Comparison of ENCODE assay signal across 8 mouse cellular contexts in the genomic region with DNA sequence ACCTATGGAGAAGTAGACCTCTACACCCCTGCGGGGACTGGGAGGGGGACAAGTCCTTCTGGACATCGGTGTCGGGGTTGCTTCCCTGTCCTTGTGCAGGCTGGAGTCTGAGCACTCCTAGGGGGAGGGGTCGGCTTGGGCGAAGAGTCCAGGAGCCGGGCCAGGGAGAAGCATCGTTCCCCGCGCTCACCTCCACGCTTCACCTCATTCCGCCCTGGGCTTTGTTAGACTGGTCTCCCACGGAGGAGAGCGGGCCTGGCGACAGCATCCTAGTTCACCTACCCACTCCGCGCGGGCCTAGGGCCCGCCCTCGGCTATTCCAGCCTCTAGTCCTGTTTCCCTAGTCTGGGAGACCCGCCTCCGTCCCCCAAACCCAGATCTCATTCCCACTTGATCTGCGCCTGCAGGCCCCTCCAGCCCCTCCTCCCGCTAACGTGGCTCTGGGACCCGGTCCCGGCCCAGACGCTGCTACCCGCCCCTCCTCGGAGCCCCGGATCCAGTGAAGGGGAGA. TPM values are rescaled to one million over a fixed set of nuclear protein-coding genes. Genes with fewer than 3 reads are reported as not detected.
A peak's percentile ranks its signal among the peaks of the same experiment; 100 is the strongest.
DNase-seq lines count a peak whose midpoint lies in the region; ATAC-seq and TF ChIP-seq lines count a peak whose summit lies in the region.

No protein-coding gene starts in this region.

- peak overlapping the region; percentile 83 for H3K4me3 ChIP-seq in heart, postnatal 0 days (ENCODE audit: low read depth, low read length)
- H3K4me3 ChIP-seq in liver, embryonic 13.5 days (replicated peaks): peak overlapping the region; percentile 68
- peak overlapping the region; percentile 79 for H3K4me3 ChIP-seq in stomach, embryonic 15.5 days (replicated peaks)

- TF ChIP-seq EP300 in heart, postnatal 0 days (IDR thresholded peaks at IDR 0.05; ENCODE audit: low read depth): no peak

- H3K4me1 ChIP-seq in heart, postnatal 0 days (ENCODE audit: control insufficient read depth, insufficient read depth): peaks cover 38% of the 10 kb centered on the region
- H3K4me1 ChIP-seq in liver, embryonic 13.5 days (replicated peaks): peaks cover 32% of the 10 kb centered on the region
- peaks cover 32% of the 10 kb centered on the region for H3K4me1 ChIP-seq in stomach, embryonic 15.5 days

- H3K9me3 ChIP-seq in heart, postnatal 0 days (replicated peaks; ENCODE audit: control insufficient read depth, low read length): no peaks in the 10 kb centered on the region
- H3K9me3 ChIP-seq in liver, embryonic 13.5 days (replicated peaks): no peaks in the 10 kb centered on the region
- no peaks in the 10 kb centered on the region for H3K9me3 ChIP-seq in stomach, embryonic 15.5 days

- H3K36me3 ChIP-seq in heart, postnatal 0 days (replicated peaks; ENCODE audit: control insufficient read depth, insufficient read depth, low read length): no peaks in the 10 kb centered on the region
- H3K36me3 ChIP-seq in liver, embryonic 13.5 days: no peaks in the 10 kb centered on the region
- H3K36me3 ChIP-seq in stomach, embryonic 15.5 days: 0 out of 2 replicates have a peak, but pooled peaks cover 3% of the 10 kb centered on the region

- peak overlapping the region; percentile 97 for H3K4me2 ChIP-seq in heart, postnatal 0 days (ENCODE audit: low read depth, low read length)
- H3K4me2 ChIP-seq in liver, embryonic 13.5 days: peak overlapping the region; percentile 95
- peak overlapping the region; percentile 85 for H3K4me2 ChIP-seq in stomach, embryonic 15.5 days

- ATAC-seq in heart, postnatal 0 days (ENCODE audit: insufficient read depth, low read depth): no peak
- ATAC-seq in liver, embryonic 13.5 days (ENCODE audit: low read depth): no peak
- peak; percentile 9; the same call in 1 of the 2 replicates for ATAC-seq in stomach, embryonic 15.5 days (ENCODE audit: insufficient read depth, low FRiP score, low read depth)

- DNase-seq in right cerebral cortex, postnatal 4 days: peak; percentile 51
- DNase-seq in right cerebral cortex, postnatal 25 days: no peak
- peak; percentile 52 to 59 for DNase-seq in cerebellum, postnatal 25 days
- DNase-seq in heart, postnatal 0 days (ENCODE audit: low spot score): no peak
- DNase-seq in liver, embryonic 13.5 days: no peak
- DNase-seq in adrenal gland, postnatal 36 days: no peak
- no peak for DNase-seq in urinary bladder, postnatal 36 days (ENCODE audit: low spot score in 2 of 2)

- H3K9ac ChIP-seq in heart, postnatal 0 days (replicated peaks; ENCODE audit: low read depth, low read length): 0 out of 2 replicates have a peak overlapping the region, but pooled peaks have one; percentile 71
- H3K9ac ChIP-seq in liver, embryonic 13.5 days: peak overlapping the region; percentile 67
- peak overlapping the region; percentile 73 for H3K9ac ChIP-seq in stomach, embryonic 15.5 days

- H3K27ac ChIP-seq in heart, postnatal 0 days (ENCODE audit: low read depth): no peak overlapping the region
- no peak overlapping the region for H3K27ac ChIP-seq in liver, embryonic 13.5 days
- H3K27ac ChIP-seq in stomach, embryonic 15.5 days: peak overlapping the region; percentile 49; the same call in 1 of the 2 replicates

- H3K27me3 ChIP-seq in heart, postnatal 0 days (ENCODE audit: control insufficient read depth, insufficient read depth, low read length): peaks cover 11% of the 10 kb centered on the region; the same call in 1 of the 2 replicates
- peaks cover 54% of the 10 kb centered on the region for H3K27me3 ChIP-seq in liver, embryonic 13.5 days
- H3K27me3 ChIP-seq in stomach, embryonic 15.5 days (replicated peaks): no peaks in the 10 kb centered on the region

- no peak for TF ChIP-seq CTCF in heart, postnatal 0 days (IDR thresholded peaks at IDR 0.05; ENCODE audit: low read depth)

- WGBS in heart, postnatal 0 days: 5% methylated on average over 30 of the region's 30 CpGs
- 4% methylated on average over 30 of the region's 30 CpGs for WGBS in liver, embryonic 13.5 days (ENCODE audit: insufficient replicate concordance)
- 2% methylated on average over 30 of the region's 30 CpGs for WGBS in stomach, embryonic 15.5 days

RNA-seq across cellular contexts. Expression of gene Sema6c, which starts 0.8 kb away (rescaled TPM):
- total RNA-seq in heart, postnatal 0 days (2014; rRNA removed; ENCODE audit: low replicate concordance): 6.8 and 14.8 TPM in 2 replicates
- 1.2 and 1.8 TPM in 2 replicates for polyA plus RNA-seq in heart, postnatal 0 days (2015; fragmentation: Nextera tagmentation; extraction: Ambion mirVana)
- 0.35 and 0.36 TPM in 2 replicates for polyA plus RNA-seq in liver, embryonic 13.5 days (2015; fragmentation: Nextera tagmentation; extraction: Ambion mirVana)
- polyA plus RNA-seq in stomach, embryonic 15.5 days (2015; fragmentation: Nextera tagmentation; extraction: Ambion mirVana): 5.9 and 6.9 TPM in 2 replicates
- 1 to 10 TPM; 2.3 to 3.7 TPM for total RNA-seq in adrenal gland, postnatal 36 days (2021)

RNA-seq across cellular contexts. Expression of gene Tnfaip8l2, which starts 18.9 kb away (rescaled TPM):
- 0.27 and 5.4 TPM in 2 replicates for total RNA-seq in heart, postnatal 0 days (2014; rRNA removed; ENCODE audit: low replicate concordance)
- 2.7 and 2.8 TPM in 2 replicates for polyA plus RNA-seq in heart, postnatal 0 days (2015; fragmentation: Nextera tagmentation; extraction: Ambion mirVana)
- 5.7 and 6.0 TPM in 2 replicates for polyA plus RNA-seq in liver, embryonic 13.5 days (2015; fragmentation: Nextera tagmentation; extraction: Ambion mirVana)
- polyA plus RNA-seq in stomach, embryonic 15.5 days (2015; fragmentation: Nextera tagmentation; extraction: Ambion mirVana): 5.1 and 6.7 TPM in 2 replicates
- total RNA-seq in adrenal gland, postnatal 36 days (2021): 1 to 10 TPM; 1.8 to 2.1 TPM

RNA-seq across cellular contexts. Expression of gene Lysmd1, which starts 27.2 kb away (rescaled TPM):
- 6.1 and 7.1 TPM in 2 replicates for total RNA-seq in heart, postnatal 0 days (2014; rRNA removed; ENCODE audit: low replicate concordance)
- polyA plus RNA-seq in heart, postnatal 0 days (2015; fragmentation: Nextera tagmentation; extraction: Ambion mirVana): 8.7 and 10.4 TPM in 2 replicates
- 7.3 and 7.5 TPM in 2 replicates for polyA plus RNA-seq in liver, embryonic 13.5 days (2015; fragmentation: Nextera tagmentation; extraction: Ambion mirVana)
- 11.6 and 11.7 TPM in 2 replicates for polyA plus RNA-seq in stomach, embryonic 15.5 days (2015; fragmentation: Nextera tagmentation; extraction: Ambion mirVana)
- total RNA-seq in adrenal gland, postnatal 36 days (2021): 1 to 10 TPM; 8.3 to 9.7 TPM

RNA-seq across cellular contexts. Expression of gene Scnm1, which starts 27.3 kb away (rescaled TPM):
- total RNA-seq in heart, postnatal 0 days (2014; rRNA removed; ENCODE audit: low replicate concordance): 16.7 and 38.2 TPM in 2 replicates
- polyA plus RNA-seq in heart, postnatal 0 days (2015; fragmentation: Nextera tagmentation; extraction: Ambion mirVana): 57.6 and 57.7 TPM in 2 replicates
- polyA plus RNA-seq in liver, embryonic 13.5 days (2015; fragmentation: Nextera tagmentation; extraction: Ambion mirVana): 33.4 and 33.5 TPM in 2 replicates
- 59.1 and 62.7 TPM in 2 replicates for polyA plus RNA-seq in stomach, embryonic 15.5 days (2015; fragmentation: Nextera tagmentation; extraction: Ambion mirVana)
- 10 to 100 TPM; 33.8 to 35.4 TPM for total RNA-seq in adrenal gland, postnatal 36 days (2021)

RNA-seq across cellular contexts. Expression of gene Tmod4, which starts 36.8 kb away (rescaled TPM):
- 1.2 and 14.3 TPM in 2 replicates for total RNA-seq in heart, postnatal 0 days (2014; rRNA removed; ENCODE audit: low replicate concordance)
- polyA plus RNA-seq in heart, postnatal 0 days (2015; fragmentation: Nextera tagmentation; extraction: Ambion mirVana): 2.7 and 2.9 TPM in 2 replicates
- polyA plus RNA-seq in liver, embryonic 13.5 days (2015; fragmentation: Nextera tagmentation; extraction: Ambion mirVana): 0.17 and 0.67 TPM in 2 replicates
- polyA plus RNA-seq in stomach, embryonic 15.5 days (2015; fragmentation: Nextera tagmentation; extraction: Ambion mirVana): 1.6 and 1.7 TPM in 2 replicates
- total RNA-seq in adrenal gland, postnatal 36 days (2021): 1 to 10 TPM in 1 of 2 experiments, under 1 TPM in 1; 0.66 to 1.4 TPM

Comparison
In these comparisons a context has a peak if more than half of its experiments do, and no peak if none do; other contexts are left out.
1. DNase-seq: peak in right cerebral cortex, postnatal 4 days (single experiment) and cerebellum, postnatal 25 days (2 of 2); none in right cerebral cortex, postnatal 25 days (single experiment), heart, postnatal 0 days (single experiment), liver, embryonic 13.5 days (single experiment), adrenal gland, postnatal 36 days (0 of 2) and urinary bladder, postnatal 36 days (0 of 2).
2. Peak in every context shown above with its lines, with median percentiles within 50 percentile points of each other: H3K4me2 ChIP-seq, H3K4me3 ChIP-seq and H3K9ac ChIP-seq.